Comparison of ENCODE assay signal across 8 mouse cellular contexts in genomic region chr19:36409861-36410392, GRCm38 (mm10).
DNase-seq lines count a peak whose midpoint lies in the region; ATAC-seq and TF ChIP-seq lines count a peak whose summit lies in the region.

No protein-coding gene starts in this region.

- peaks cover 36% of the 10 kb centered on the region for H3K27me3 ChIP-seq in forebrain, embryonic 10.5 days (ENCODE audit: poor library complexity, severe bottlenecking)
- peaks cover 13% of the 10 kb centered on the region for H3K27me3 ChIP-seq in intestine, embryonic 14.5 days (replicated peaks; ENCODE audit: control insufficient read depth, insufficient read depth, low read length)
- peaks cover 39% of the 10 kb centered on the region for H3K27me3 ChIP-seq in midbrain, embryonic 10.5 days (ENCODE audit: low read depth, poor library complexity, severe bottlenecking)

- no peaks in the 10 kb centered on the region for H3K9me3 ChIP-seq in forebrain, embryonic 10.5 days
- H3K9me3 ChIP-seq in intestine, embryonic 14.5 days (ENCODE audit: control insufficient read depth, low read length) = no peaks in the 10 kb centered on the region
- no peaks in the 10 kb centered on the region for H3K9me3 ChIP-seq in midbrain, embryonic 10.5 days (replicated peaks)

- H3K9ac ChIP-seq in intestine, embryonic 14.5 days (ENCODE audit: low read length) = peak overlapping the region; percentile 56

- DNase-seq in gastrocnemius, adult 2 months = no peak
- DNase-seq in gastrocnemius, postnatal 25 days = no peak
- DNase-seq in urinary bladder, adult 18-20 months (ENCODE audit: low spot score in 2 of 2) = peak; percentile 6 to 45
- DNase-seq in urinary bladder, postnatal 10 days (ENCODE audit: low spot score) = no peak
- DNase-seq in forebrain, embryonic 10.5 days (ENCODE audit: extremely low spot score, low spot score) = peak; percentile 48
- peak; percentile 74 for DNase-seq in intestine, embryonic 14.5 days (ENCODE audit: low spot score)
- peak; percentile 54 for DNase-seq in midbrain, embryonic 10.5 days (ENCODE audit: low spot score)
- DNase-seq in urinary bladder, postnatal 25 days (ENCODE audit: low spot score) = peak; percentile 28

- TF ChIP-seq CTCF in gastrocnemius, adult 2 months (IDR thresholded peaks at IDR 0.05) = no peak

- H3K27ac ChIP-seq in gastrocnemius, adult 2 months = peak overlapping the region; percentile 90
- peak overlapping the region; percentile 87 for H3K27ac ChIP-seq in forebrain, embryonic 10.5 days
- H3K27ac ChIP-seq in intestine, embryonic 14.5 days (ENCODE audit: low read depth) = peak overlapping the region; percentile 47; the same call in 1 of the 2 replicates
- peak overlapping the region; percentile 85 for H3K27ac ChIP-seq in midbrain, embryonic 10.5 days (replicated peaks)

- intact Hi-C loops in gastrocnemius, adult 2 months (cut with DNase I) = loop anchor here (1.0 kb wide), 2 partner anchors 62 to 148 kb away; partner anchors contain the start of gene Pcgf5

- H3K4me1 ChIP-seq in forebrain, embryonic 10.5 days = peaks cover 16% of the 10 kb centered on the region
- no peaks in the 10 kb centered on the region for H3K4me1 ChIP-seq in intestine, embryonic 14.5 days (replicated peaks; ENCODE audit: control insufficient read depth, insufficient read depth, low read length)
- peaks cover 12% of the 10 kb centered on the region; the same call in 1 of the 2 replicates for H3K4me1 ChIP-seq in midbrain, embryonic 10.5 days

- peak overlapping the region; percentile 83 for H3K4me2 ChIP-seq in intestine, embryonic 14.5 days (ENCODE audit: low read length)

- peak; percentile 72 for ATAC-seq in intestine, embryonic 14.5 days (replicated peaks; ENCODE audit: low FRiP score, low TSS enrichment, low read depth)

- peak overlapping the region; percentile 81 for H3K4me3 ChIP-seq in gastrocnemius, adult 2 months
- peak overlapping the region; percentile 73 for H3K4me3 ChIP-seq in forebrain, embryonic 10.5 days
- H3K4me3 ChIP-seq in intestine, embryonic 14.5 days (ENCODE audit: low read depth, low read length) = peak overlapping the region; percentile 62
- H3K4me3 ChIP-seq in midbrain, embryonic 10.5 days = peak overlapping the region; percentile 74

- no peaks in the 10 kb centered on the region for H3K36me3 ChIP-seq in forebrain, embryonic 10.5 days (replicated peaks)
- no peaks in the 10 kb centered on the region for H3K36me3 ChIP-seq in intestine, embryonic 14.5 days (ENCODE audit: control insufficient read depth, insufficient read depth, low read length)
- H3K36me3 ChIP-seq in midbrain, embryonic 10.5 days = no peaks in the 10 kb centered on the region

- 5% methylated on average over 81 of the region's 82 CpGs for WGBS in forebrain, embryonic 10.5 days
- under 1% methylated on average over 68 of the region's 82 CpGs for WGBS in intestine, embryonic 14.5 days
- WGBS in midbrain, embryonic 10.5 days = 1% methylated on average over 82 of the region's 82 CpGs

Comparison
In these comparisons a context has a peak if more than half of its experiments do, and no peak if none do; other contexts are left out.
1. DNase-seq: peak in urinary bladder, adult 18-20 months (2 of 2), forebrain, embryonic 10.5 days (single experiment), intestine, embryonic 14.5 days (single experiment), midbrain, embryonic 10.5 days (single experiment) and urinary bladder, postnatal 25 days (single experiment); none in gastrocnemius, adult 2 months (single experiment), gastrocnemius, postnatal 25 days (single experiment) and urinary bladder, postnatal 10 days (single experiment).
2. Peak in every context shown above with its lines, with median percentiles within 50 percentile points of each other: H3K27ac ChIP-seq and H3K4me3 ChIP-seq.